Mouse (Mus musculus) fibroblast of lung, adult 2 months (primary cell): ENCODE measurements around the gene Slc2a13.

Source experiments
- DNase-seq: peaks from one replicate; pipeline ENCODE4 v3.0.0-alpha.2; 2011; ENCODE audit warnings: low read depth

Gene Slc2a13

DNA sequence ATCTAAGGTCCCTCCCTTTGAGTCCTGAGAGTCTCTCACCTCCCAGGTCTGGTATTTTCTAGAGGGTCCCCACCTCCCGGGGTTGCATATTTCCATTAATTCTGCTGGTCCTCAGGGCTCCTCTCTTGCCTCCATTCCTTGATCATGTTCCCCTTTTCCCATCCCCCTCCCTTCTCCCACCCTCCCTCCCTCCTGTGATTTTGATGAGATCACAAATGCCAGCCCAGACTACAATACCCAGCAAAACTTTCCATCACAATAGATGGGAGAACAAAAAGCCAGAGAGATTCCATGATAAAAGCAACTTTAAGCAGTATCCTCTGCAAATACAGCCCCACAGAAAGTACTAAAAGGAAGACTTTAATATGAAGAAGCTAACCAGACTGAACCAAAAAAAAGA, 309.1 kb downstream of the Slc2a13 start:
- no peak for DNase-seq

DNA sequence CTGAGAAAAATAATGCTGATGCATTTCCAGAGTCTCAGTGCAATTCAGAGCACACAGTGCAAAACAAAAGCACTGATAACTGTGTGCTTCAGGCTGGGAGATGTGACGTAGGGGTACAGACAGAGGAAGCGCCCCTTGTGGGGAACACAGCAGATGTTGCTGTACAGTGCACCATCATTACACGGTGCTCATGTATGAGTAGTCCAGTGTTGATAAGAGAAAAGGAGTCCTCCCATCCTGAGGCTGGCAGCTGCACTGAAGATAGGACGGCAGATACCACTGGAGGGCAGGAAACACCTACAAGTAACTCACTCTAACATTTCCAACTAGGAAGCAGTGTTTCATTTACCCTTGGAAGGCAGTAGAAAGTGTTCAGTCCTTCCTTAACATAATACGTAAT, 312.5 kb downstream of the Slc2a13 start:
- DNase-seq = no peak

DNA sequence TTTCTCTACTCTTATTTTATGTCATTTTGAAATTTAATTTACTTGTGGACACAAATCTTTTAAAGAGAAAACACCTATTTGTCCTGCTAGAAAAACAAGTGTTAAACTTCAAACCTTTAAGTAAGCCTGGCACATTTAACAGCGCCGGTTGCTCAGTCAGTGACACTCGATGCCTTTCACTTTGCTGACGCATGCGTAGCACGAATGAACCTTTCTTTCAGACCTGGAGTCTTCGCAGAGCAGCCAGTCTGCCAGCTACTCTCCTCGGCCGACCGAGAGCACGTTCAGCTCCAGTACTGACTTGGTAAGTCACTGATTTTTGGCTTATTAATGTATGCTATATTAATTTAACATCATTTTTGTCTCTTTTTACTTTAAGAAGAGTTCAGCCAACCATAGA, 315.9 kb downstream of the Slc2a13 start:
- no peak for DNase-seq

DNA sequence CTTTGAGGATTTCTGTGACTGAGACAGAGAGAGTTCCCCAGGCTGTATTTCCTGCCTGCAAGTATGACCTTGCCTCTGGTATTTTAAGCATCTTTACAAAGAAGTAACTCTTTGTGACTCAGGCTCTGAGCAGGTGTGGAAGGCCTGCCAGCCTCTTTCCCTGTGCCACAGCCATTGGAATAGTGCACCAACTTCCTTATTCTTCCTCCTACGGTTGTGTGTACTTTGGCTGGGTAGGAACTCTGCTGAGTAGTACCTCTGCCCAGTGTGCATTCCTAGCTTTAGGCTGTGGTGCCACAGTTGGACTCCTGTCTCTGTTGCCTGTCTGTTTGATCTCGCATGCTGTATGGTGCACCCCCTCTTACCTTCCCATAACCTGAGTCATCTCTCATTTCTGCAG, 317.8 kb downstream of the Slc2a13 start:
- peak; percentile 6 for DNase-seq

DNA sequence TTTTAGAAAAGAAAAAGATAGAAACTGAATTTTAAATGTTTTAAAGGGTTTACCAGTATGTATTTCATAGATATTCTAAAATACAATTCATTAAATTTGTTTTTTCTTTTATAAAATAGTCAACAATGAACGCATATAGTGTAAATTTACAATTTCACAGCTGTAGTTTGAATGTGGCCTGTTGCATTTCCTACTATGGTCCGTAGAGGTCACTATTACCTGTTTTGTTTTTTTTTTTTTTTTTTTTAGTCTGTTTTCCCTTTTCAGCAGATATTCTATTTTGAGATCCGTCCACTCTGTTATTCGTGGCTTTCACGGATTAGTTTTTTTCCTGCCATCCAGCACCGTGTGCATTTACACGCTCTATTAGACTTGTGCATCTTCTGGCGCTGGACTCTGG, 320.1 kb downstream of the Slc2a13 start:
- no peak for DNase-seq

DNA sequence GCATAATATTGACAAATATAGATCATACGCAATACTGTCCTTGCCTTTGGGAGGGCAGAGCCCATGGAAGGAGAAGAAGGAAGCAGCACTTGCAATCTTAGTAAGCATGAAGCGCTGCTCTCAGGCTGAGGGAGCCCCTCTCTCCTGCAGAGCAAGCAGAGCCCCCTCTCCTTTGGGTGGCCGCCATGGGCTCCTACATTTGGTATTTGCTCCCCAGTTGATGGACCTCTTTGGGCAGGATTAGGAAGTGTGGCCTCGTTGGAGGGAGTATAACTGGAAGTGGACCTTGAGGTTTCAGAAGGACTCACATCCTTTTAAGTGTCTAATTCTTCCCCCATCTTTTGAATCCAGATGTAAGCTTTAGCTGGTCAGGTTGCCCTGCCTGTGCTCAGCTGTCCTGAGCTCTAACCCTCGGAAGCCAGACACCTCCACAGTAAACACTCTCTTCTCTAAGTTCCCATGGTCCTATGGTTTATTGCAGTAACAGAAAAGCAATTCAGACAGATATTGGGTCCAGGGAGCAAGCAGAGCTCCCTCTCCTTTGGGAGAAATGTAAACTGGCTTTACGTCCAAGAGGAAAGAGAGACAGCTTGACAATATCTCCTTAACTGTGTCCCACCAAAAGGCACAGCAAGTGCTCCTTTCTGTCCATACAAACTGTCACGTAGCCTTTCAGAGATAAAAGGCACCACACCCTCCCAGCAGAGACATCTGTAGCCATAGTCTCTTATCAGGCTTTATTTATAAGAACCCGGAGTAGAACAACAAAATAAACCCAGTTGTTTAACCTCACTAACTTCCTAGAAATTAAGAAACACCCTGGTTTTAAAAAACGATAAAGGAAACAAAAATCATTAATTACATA, 321.3 kb downstream of the Slc2a13 start:
- no peak for DNase-seq

DNA sequence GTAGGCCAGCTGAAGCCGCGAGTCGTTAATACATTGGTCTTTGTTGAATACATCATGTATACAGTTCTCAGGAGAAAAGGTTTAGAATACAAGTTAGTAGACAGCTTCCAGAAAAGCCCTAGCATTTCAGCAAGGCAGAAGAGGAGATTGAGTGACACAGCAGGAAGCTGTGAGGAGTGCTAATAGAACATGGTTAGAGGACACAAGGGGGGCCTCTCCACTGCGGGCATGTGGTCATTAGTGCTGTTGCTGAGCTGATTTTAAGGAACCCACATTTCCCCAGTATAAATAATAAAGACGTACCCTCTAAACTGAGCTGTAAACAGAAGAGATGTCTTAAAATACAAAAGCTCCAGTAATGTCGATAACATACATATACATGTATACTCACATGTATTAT, 322.2 kb downstream of the Slc2a13 start:
- no peak for DNase-seq

DNA sequence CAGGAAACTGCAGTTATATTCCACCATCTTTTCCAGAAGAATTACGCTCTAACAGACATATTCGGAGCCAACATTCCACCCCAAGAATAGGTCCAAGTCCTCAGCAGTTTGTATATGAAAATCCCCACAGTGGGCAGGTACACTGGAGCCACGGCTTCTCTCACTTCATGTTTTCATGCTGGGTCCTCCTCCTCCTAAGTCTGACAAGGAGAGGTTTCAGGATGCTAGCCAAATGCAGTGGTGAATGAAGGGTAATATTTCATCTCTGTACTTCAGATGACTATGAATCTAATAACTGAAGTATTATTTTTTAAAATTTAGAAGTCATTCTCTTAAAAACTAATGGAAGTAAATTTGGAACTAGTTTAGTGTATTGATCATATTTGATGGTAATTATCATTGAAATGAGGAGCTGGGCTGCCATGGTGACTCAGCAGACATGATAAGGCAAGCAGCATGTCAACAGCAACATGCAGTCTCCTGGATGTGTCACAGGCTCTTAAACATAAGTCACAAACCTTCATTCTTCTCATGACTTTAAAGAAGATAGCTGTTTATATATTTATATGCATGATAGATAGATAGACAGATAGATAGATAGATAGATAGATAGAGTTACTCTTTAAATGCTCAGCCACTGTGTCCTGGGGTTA, 332.3 kb downstream of the Slc2a13 start:
- DNase-seq = no peak

DNA sequence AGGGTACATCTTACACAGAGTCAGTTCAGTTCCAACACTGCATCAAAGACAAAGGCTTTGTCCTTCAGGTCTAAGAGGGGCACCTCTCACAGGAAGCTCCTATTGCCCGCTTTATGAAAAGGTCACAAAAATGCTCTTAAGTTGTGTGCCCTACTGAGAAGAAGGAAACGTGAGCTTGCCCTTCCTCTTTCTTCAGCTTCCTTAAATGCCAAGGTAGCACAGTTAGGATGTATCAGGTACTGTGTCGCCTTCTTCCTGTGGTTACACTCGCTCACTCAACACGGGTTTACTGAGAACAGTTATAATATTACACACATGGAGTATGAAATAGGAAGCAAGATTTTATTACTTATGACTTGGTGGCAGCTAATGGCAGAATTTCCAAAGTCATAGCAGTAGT, 335.8 kb downstream of the Slc2a13 start:
- no peak for DNase-seq
